Mouse (Mus musculus) stomach, postnatal 0 days (tissue): ENCODE results near the gene Dph6. TPM values are rescaled to one million over a fixed set of nuclear protein-coding genes. Genes with fewer than 3 reads are reported as not detected.

ENCODE experiments used
- ATAC-seq: fragments of 200-750 bp; cut with Nextera tagmentation; 2 replicates; pipeline ENCODE4 v1.8.0; 2017; ENCODE audit not compliant: low FRiP score, low TSS enrichment
- DNase-seq: peaks from one replicate; pipeline ENCODE4 v3.0.0-alpha.2; 2016; ENCODE audit warnings: low spot score
- H3K27ac ChIP-seq: fragments of 300-500 bp; sonication (generic); replicated peaks from 2 replicates; pipeline ENCODE4 v1.5.1; 2014; ENCODE audit warnings: mild to moderate bottlenecking, control low read depth
- H3K27me3 ChIP-seq: fragments of 300-500 bp; sonication (generic); 2 replicates; pipeline ENCODE4 v1.6.1; 2014; ENCODE audit warnings: low read length; ENCODE audit not compliant: control insufficient read depth, insufficient read depth
- H3K36me3 ChIP-seq: fragments of 300-500 bp; sonication (generic); 2 replicates; pipeline ENCODE4 v1.6.1; 2014; ENCODE audit warnings: low read length, mixed read lengths; ENCODE audit not compliant: control insufficient read depth, insufficient read depth
- H3K4me1 ChIP-seq: fragments of 300-500 bp; sonication (generic); replicated peaks from 2 replicates; pipeline ENCODE4 v1.6.1; 2014; ENCODE audit warnings: antibody characterized with exemption; ENCODE audit not compliant: control insufficient read depth, insufficient read depth
- H3K4me2 ChIP-seq: fragments of 300-500 bp; sonication (generic); replicated peaks from 2 replicates; pipeline ENCODE4 v1.6.1; 2014; ENCODE audit warnings: low read depth, mild to moderate bottlenecking, control low read depth, moderate library complexity
- H3K4me3 ChIP-seq: fragments of 300-500 bp; sonication (generic); 2 replicates; pipeline ENCODE4 v1.5.1; 2014; ENCODE audit warnings: low read depth, low read length, control low read depth
- H3K9ac ChIP-seq: fragments of 300-500 bp; sonication (generic); 2 replicates; pipeline ENCODE4 v1.6.1; 2014; ENCODE audit warnings: mild to moderate bottlenecking, low read length, control low read depth, mixed read lengths
- H3K9me3 ChIP-seq: fragments of 300-500 bp; sonication (generic); 2 replicates; pipeline ENCODE4 v1.6.1; 2016; ENCODE audit warnings: low read length; ENCODE audit not compliant: control insufficient read depth
- CTCF ChIP-seq: IDR thresholded peaks from 2 replicates; pipeline ENCODE4 v1.5.1; 2016; ENCODE audit warnings: antibody characterized with exemption, low read depth, mild to moderate bottlenecking, moderate library complexity
- EP300 ChIP-seq: optimal IDR thresholded peaks from 2 replicates; pipeline ENCODE3; 2016; ENCODE audit warnings: antibody characterized with exemption
- WGBS: fragments of 180-500 bp; shearing (Covaris S2); extraction: QIAGEN DNeasy Blood & Tissue Kit; methylation state at CpG from one replicate; pipeline ENCODE4 v1.1.7; 2014; 5-methylcytosine and 5-hydroxymethylcytosine counted together
- polyA plus RNA-seq: library from polyadenylated mRNA; unstranded; fragments of >200 nt; fragmentation: Nextera tagmentation; extraction: Ambion mirVana; gene quantifications from 2 replicates; pipeline ENCODE4 v1.2.1, GENCODE M21; 2015

Gene Dph6
- polyA plus RNA-seq, 1 experiment from 2014 or later: 13.4 TPM

GRCm38 (mm10) chr2:114670983-114671382, 16.2 kb upstream of the Dph6 start:
- TF ChIP-seq EP300: no peak
- TF ChIP-seq CTCF: no peak
- Histone ChIP-seq H3K9ac (no peak overlapping the region), H3K27me3 (no peaks in the 10 kb centered on the region), H3K4me3 (no peak overlapping the region), H3K4me1 (no peaks in the 10 kb centered on the region), H3K36me3 (no peaks in the 10 kb centered on the region), H3K27ac (no peak overlapping the region), H3K4me2 (no peak overlapping the region), H3K9me3 (no peaks in the 10 kb centered on the region)
- DNase-seq (no peak), ATAC-seq (no peak)
- WGBS: 46% methylated on average over 3 of the region's 3 CpGs

GRCm38 (mm10) chr2:114658954-114659353, 4.2 kb upstream of the Dph6 start:
- Histone ChIP-seq H3K9ac (no peak overlapping the region), H3K27me3 (no peaks in the 10 kb centered on the region), H3K27ac (no peak overlapping the region), H3K36me3 (no peaks in the 10 kb centered on the region), H3K4me1 (no peaks in the 10 kb centered on the region), H3K9me3 (no peaks in the 10 kb centered on the region), H3K4me2 (no peak overlapping the region), H3K4me3 (no peak overlapping the region)
- WGBS: 85% methylated on average over 2 of the region's 2 CpGs
- DNase-seq: no peak
- TF ChIP-seq CTCF: no peak
- no peak for TF ChIP-seq EP300
- ATAC-seq: no peak

- no peak overlapping the region for H3K27ac ChIP-seq
- no peak overlapping the region for H3K9ac ChIP-seq
- H3K9me3 ChIP-seq: no peaks in the 10 kb centered on the region
- 80% methylated on average over 5 of the region's 5 CpGs for WGBS
- H3K4me3 ChIP-seq: no peak overlapping the region
- ATAC-seq (no peak), DNase-seq (no peak)
- no peaks in the 10 kb centered on the region for H3K36me3 ChIP-seq
- TF ChIP-seq EP300 (no peak), CTCF (no peak)
- no peaks in the 10 kb centered on the region for H3K27me3 ChIP-seq
- H3K4me1 ChIP-seq: no peaks in the 10 kb centered on the region
- no peak overlapping the region for H3K4me2 ChIP-seq
Observed at GRCm38 (mm10) chr2:114646240-114646639, 8.5 kb downstream of the Dph6 start.

- TF ChIP-seq EP300 (no peak), CTCF (no peak)
- Histone ChIP-seq H3K4me2 (no peak overlapping the region), H3K4me3 (no peak overlapping the region), H3K36me3 (no peaks in the 10 kb centered on the region), H3K4me1 (no peaks in the 10 kb centered on the region), H3K27ac (no peak overlapping the region), H3K27me3 (no peaks in the 10 kb centered on the region), H3K9me3 (no peaks in the 10 kb centered on the region), H3K9ac (no peak overlapping the region)
- no peak for DNase-seq
- WGBS: 93% methylated on average over 2 of the region's 2 CpGs
- ATAC-seq: no peak
Observed at GRCm38 (mm10) chr2:114643832-114644231, 10.9 kb downstream of the Dph6 start.

GRCm38 (mm10) chr2:114624683-114625082, 30.1 kb downstream of the Dph6 start:
- H3K27ac ChIP-seq: no peak overlapping the region
- no peak for DNase-seq

GRCm38 (mm10) chr2:114622550-114622939, 32.2 kb downstream of the Dph6 start:
- no peak overlapping the region for H3K9ac ChIP-seq
- no peak overlapping the region for H3K4me3 ChIP-seq
- no peaks in the 10 kb centered on the region for H3K27me3 ChIP-seq
- H3K4me2 ChIP-seq: peak overlapping the region; percentile 26; the same call in 1 of the 2 replicates
- H3K9me3 ChIP-seq: no peaks in the 10 kb centered on the region
- no peak overlapping the region for H3K27ac ChIP-seq
- ATAC-seq: no peak
- DNase-seq: no peak
- H3K4me1 ChIP-seq: no peaks in the 10 kb centered on the region
- H3K36me3 ChIP-seq: no peaks in the 10 kb centered on the region
- WGBS: 2% methylated on average over 2 of the region's 2 CpGs
- TF ChIP-seq CTCF (no peak), EP300 (no peak)

More at GRCm38 (mm10) chr2:114624683-114625082, 30.1 kb downstream of the Dph6 start:
- Histone ChIP-seq H3K9me3 (no peaks in the 10 kb centered on the region), H3K4me3 (no peak overlapping the region), H3K36me3 (no peaks in the 10 kb centered on the region), H3K4me2 (no peak overlapping the region), H3K4me1 (no peaks in the 10 kb centered on the region), H3K9ac (no peak overlapping the region), H3K27me3 (no peaks in the 10 kb centered on the region)
- WGBS: 53% methylated on average over 4 of the region's 4 CpGs
- no peak for ATAC-seq
- TF ChIP-seq CTCF: no peak
- TF ChIP-seq EP300: no peak
